28 mouse cellular contexts compared by ENCODE assay signal in genomic region chr1:75227653-75228052, GRCm38 (mm10). TPM values are rescaled to one million over a fixed set of nuclear protein-coding genes. Genes with fewer than 3 reads are reported as not detected.
"Had no signal": no experiment of that assay in that cellular context is flagged by ENCODE, and none has a peak within 500 bp of the region (broad histone marks: within the 10 kb centered on the region; RNA-seq: fewer than 3 reads in every experiment).

No protein-coding gene starts in this region.

- H3K36me3 ChIP-seq: limb, embryonic 10.5 days; limb, embryonic 13.5 days; midbrain, embryonic 12.5 days; midbrain, embryonic 15.5 days; neural tube, embryonic 12.5 days; neural tube, embryonic 15.5 days had no signal

- H3K4me1 ChIP-seq: limb, embryonic 10.5 days; limb, embryonic 13.5 days; midbrain, embryonic 12.5 days; midbrain, embryonic 15.5 days; neural tube, embryonic 12.5 days; neural tube, embryonic 15.5 days had no signal

- ATAC-seq: liver, postnatal 0 days; lung, postnatal 0 days; midbrain, embryonic 15.5 days had no signal

- DNase-seq: kidney, postnatal 25 days; layer of hippocampus, adult 9-11 months; liver; liver, postnatal 0 days; lung, embryonic 14.5 days; right cerebral cortex, adult 18-20 months; right cerebral cortex, postnatal 14 days; right cerebral cortex, postnatal 4 days; thymus, adult 2 months; thymus, postnatal 25 days had no signal

- H3K27ac ChIP-seq: kidney, postnatal 0 days; layer of hippocampus, adult 2 months; limb, embryonic 10.5 days; limb, embryonic 13.5 days; liver, embryonic 14.5 days; macrophage; midbrain, embryonic 12.5 days; midbrain, embryonic 15.5 days; neural tube, embryonic 12.5 days; neural tube, embryonic 15.5 days; stomach, postnatal 0 days had no signal

- H3K4me2 ChIP-seq: limb, embryonic 13.5 days; lung, embryonic 14.5 days; midbrain, embryonic 12.5 days; midbrain, embryonic 15.5 days; neural tube, embryonic 12.5 days; neural tube, embryonic 15.5 days had no signal

- H3K9ac ChIP-seq: limb, embryonic 13.5 days; liver, embryonic 14.5 days; liver, postnatal 0 days; lung, embryonic 14.5 days; midbrain, embryonic 12.5 days; midbrain, embryonic 15.5 days; neural tube, embryonic 12.5 days; neural tube, embryonic 15.5 days had no signal

- H3K4me3 ChIP-seq: layer of hippocampus, adult 2 months; limb, embryonic 10.5 days; limb, embryonic 13.5 days; midbrain, embryonic 12.5 days; midbrain, embryonic 15.5 days; neural tube, embryonic 12.5 days; neural tube, embryonic 15.5 days had no signal

- H3K9me3 ChIP-seq: limb, embryonic 10.5 days; limb, embryonic 13.5 days; midbrain, embryonic 12.5 days; midbrain, embryonic 15.5 days; neural tube, embryonic 12.5 days; neural tube, embryonic 15.5 days had no signal

RNA-seq across cellular contexts. Expression of gene A630095N17Rik, which starts 4.2 kb away (rescaled TPM):
- total RNA-seq: layer of hippocampus, adult 2 months; layer of hippocampus, postnatal 25 days; left cerebral cortex, adult 18-20 months; left cerebral cortex, postnatal 25 days; megakaryocyte, adult 5-6 weeks had no signal
- polyA plus RNA-seq: large intestine, adult 2 months; limb, embryonic 10.5 days; limb, embryonic 13.5 days; liver, postnatal 0 days; lung, embryonic 14.5 days; lung, postnatal 0 days; macrophage; midbrain, embryonic 12.5 days; midbrain, embryonic 15.5 days; neural tube, embryonic 12.5 days; neural tube, embryonic 15.5 days; stomach, embryonic 14.5 days; thymus, adult 2 months had no signal
